Mouse (Mus musculus) ES-E14 (cell line): ENCODE results near the gene Bard1. TPM values are rescaled to one million over a fixed set of nuclear protein-coding genes. Genes with fewer than 3 reads are reported as not detected.

Source experiments
- DNase-seq: peaks from one replicate; pipeline ENCODE4 v3.0.0-alpha.2; 2013; ENCODE audit warnings: low read depth, low spot score
- H3K27ac ChIP-seq: 2 replicates; pipeline ENCODE4 v1.5.1; 2012; ENCODE audit warnings: low read depth, mild to moderate bottlenecking, low read length, moderate library complexity, mixed read lengths; ENCODE audit not compliant: poor library complexity, insufficient read depth, severe bottlenecking
- H3K36me3 ChIP-seq: 2 replicates; pipeline ENCODE4 v1.6.1; 2012; ENCODE audit warnings: mild to moderate bottlenecking, low read length, moderate library complexity, mixed read lengths; ENCODE audit not compliant: control insufficient read depth, poor library complexity, insufficient read depth, severe bottlenecking
- H3K4me1 ChIP-seq, 2 experiments: fragments of 150-350 bp in 1 of 2; sonication (generic) in 1 of 2; 2 replicates each; pipeline ENCODE4 v1.6.1; 2012; ENCODE audit warnings: low read length in 2 of 2, mild to moderate bottlenecking in 1 of 2, mixed read lengths in 1 of 2; ENCODE audit not compliant: control insufficient read depth in 2 of 2, insufficient read depth in 2 of 2, poor library complexity in 1 of 2
- H3K4me3 ChIP-seq, 2 experiments: fragments of 150-350 bp in 1 of 2; sonication (generic) in 1 of 2; 2 replicates each; pipeline ENCODE4 v1.5.1; 2012; ENCODE audit warnings: low read length in 2 of 2, low read depth in 1 of 2, mild to moderate bottlenecking in 1 of 2, mixed read lengths in 1 of 2; ENCODE audit not compliant: insufficient read depth in 1 of 2, poor library complexity in 1 of 2, severe bottlenecking in 1 of 2
- H3K9ac ChIP-seq: 2 replicates; pipeline ENCODE4 v1.6.1; 2012; ENCODE audit warnings: low read depth, mild to moderate bottlenecking, low read length, mixed read lengths; ENCODE audit not compliant: poor library complexity, insufficient read depth, severe bottlenecking
- H3K9me3 ChIP-seq: fragments of 150-350 bp; sonication (generic); 2 replicates; pipeline ENCODE4 v1.6.1; 2012; ENCODE audit warnings: low read depth, mild to moderate bottlenecking, low read length; ENCODE audit not compliant: control insufficient read depth, insufficient read depth
- CHD2 ChIP-seq: IDR thresholded peaks from 2 replicates; pipeline ENCODE4 v1.6.1; 2014; ENCODE audit warnings: mild to moderate bottlenecking, low read depth, low read length, inconsistent platforms
- HCFC1 ChIP-seq: IDR thresholded peaks from 2 replicates; pipeline ENCODE4 v1.6.1; 2012; ENCODE audit warnings: low read length, inconsistent platforms, borderline replicate concordance; ENCODE audit not compliant: insufficient read depth
- MAFK ChIP-seq: IDR thresholded peaks from 2 replicates; pipeline ENCODE4 v1.6.1; 2014; ENCODE audit warnings: mild to moderate bottlenecking, low read depth, low read length, inconsistent platforms; ENCODE audit not compliant: insufficient read depth
- ZC3H11A ChIP-seq: IDR thresholded peaks from 2 replicates; pipeline ENCODE4 v1.6.1; 2012; ENCODE audit warnings: low read depth, mild to moderate bottlenecking, inconsistent platforms, low read length, borderline replicate concordance
- ZNF384 ChIP-seq: IDR thresholded peaks from 2 replicates; pipeline ENCODE4 v1.6.1; 2012; ENCODE audit warnings: low read depth, low read length, inconsistent platforms
- in situ Hi-C, 2 experiments: fragments of 600-800 bp; cut with MboI; formaldehyde crosslinking; loops; one replicate each; pipeline ENCODE4 v1.15.1; 2025; ENCODE audit warnings: low sequenced_read_pairs in 2 of 2, inconsistent platforms in 1 of 2; ENCODE audit not compliant: unreplicated experiment in 2 of 2
- total RNA-seq: library from RNA; depleted of rRNA; stranded (reverse); fragments of 300-350 nt; gene quantifications from 2 replicates; pipeline ENCODE4 v1.2.3, GENCODE M21; 2012

The Bard1 gene
- total RNA-seq, 1 experiment = 17.8 TPM

DNA sequence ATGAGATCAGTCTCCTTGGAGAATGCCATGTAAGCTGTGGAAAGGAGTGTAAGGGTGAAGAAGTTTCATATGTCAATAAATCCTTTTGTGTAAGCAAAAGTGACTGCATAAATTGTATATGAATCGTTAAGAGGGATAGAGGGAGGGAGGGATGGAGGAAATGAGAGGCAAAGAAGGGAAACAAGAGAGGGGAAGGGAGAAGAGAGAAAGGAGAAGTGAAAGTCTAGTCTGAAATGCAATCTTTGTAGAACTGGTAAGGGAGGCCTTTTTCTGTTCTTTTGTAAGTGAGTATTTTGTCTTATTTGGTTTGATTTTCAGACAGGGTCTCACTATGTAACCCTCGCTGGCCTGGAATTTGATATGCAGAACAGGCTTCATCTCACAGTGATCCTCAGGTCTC lies 12.8 kb upstream of the Bard1 start:
- no peak overlapping the region for H3K9ac ChIP-seq
- no peak for TF ChIP-seq ZNF384
- no peak for TF ChIP-seq HCFC1
- TF ChIP-seq CHD2 = no peak
- TF ChIP-seq ZC3H11A = no peak
- no peak for TF ChIP-seq MAFK
- H3K27ac ChIP-seq = no peak overlapping the region
- H3K36me3 ChIP-seq = no peaks in the 10 kb centered on the region
- no peak for DNase-seq
- no peaks in the 10 kb centered on the region for H3K9me3 ChIP-seq
- no peak overlapping the region for H3K4me3 ChIP-seq
- in situ Hi-C loops = no loop called here
- H3K4me1 ChIP-seq = 0 out of 4 replicates have a peak, but pooled peaks cover 0 to 2% of the 10 kb centered on the region in 2 experiments

DNA sequence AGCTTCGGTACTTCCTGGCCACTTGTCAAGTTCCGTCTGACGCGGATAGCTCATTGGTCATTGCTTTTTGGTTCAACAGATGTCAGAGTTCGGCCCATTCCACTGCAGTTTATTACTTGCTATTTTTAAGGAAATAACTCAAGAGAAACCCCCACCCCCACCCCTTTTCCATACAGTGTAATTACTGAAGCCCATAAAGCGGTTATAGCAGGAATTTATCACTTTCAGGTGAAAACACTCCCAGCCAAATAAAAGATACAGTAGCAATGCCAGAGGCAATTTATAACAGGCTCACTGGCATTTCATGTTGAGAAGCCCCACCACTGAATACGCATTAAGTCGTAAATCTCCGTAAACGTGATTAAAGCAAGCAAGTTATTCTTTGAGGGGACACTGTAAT lies 6.9 kb upstream of the Bard1 start:
- Histone ChIP-seq H3K4me3 (no peak overlapping the region), H3K9ac (no peak overlapping the region), H3K36me3 (no peaks in the 10 kb centered on the region), H3K4me1 (no peaks in the 10 kb centered on the region), H3K9me3 (no peaks in the 10 kb centered on the region), H3K27ac (no peak overlapping the region)
- DNase-seq = no peak
- in situ Hi-C loops = no loop called here
- TF ChIP-seq MAFK (no peak), ZNF384 (no peak), CHD2 (no peak), HCFC1 (no peak), ZC3H11A (no peak)

DNA sequence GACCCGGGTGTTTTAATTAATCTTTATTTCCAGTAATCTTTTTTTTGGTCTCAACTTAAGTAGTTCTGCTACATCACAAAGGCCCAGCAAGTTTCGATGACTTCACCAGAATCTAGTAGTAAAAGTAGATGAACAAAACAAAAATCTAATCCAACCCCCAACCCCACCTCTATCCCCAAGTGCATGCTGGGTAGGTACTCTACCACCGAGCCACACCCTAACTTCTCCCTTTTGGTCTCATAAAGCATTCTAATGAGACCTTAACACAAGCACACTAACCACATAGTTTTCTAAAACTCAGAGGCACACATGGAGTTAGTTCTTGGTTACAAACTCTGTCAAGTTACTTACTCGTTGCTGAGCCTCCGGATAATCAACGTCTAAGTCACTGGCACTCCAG lies 3.2 kb upstream of the Bard1 start:
- Histone ChIP-seq H3K9ac (no peak overlapping the region), H3K9me3 (no peaks in the 10 kb centered on the region), H3K36me3 (no peaks in the 10 kb centered on the region), H3K4me3 (no peak overlapping the region), H3K27ac (no peak overlapping the region), H3K4me1 (peaks cover 5% of the 10 kb centered on the region in 2 experiments; a peak in 2 of 4 replicates)
- TF ChIP-seq ZC3H11A (no peak), CHD2 (no peak), ZNF384 (no peak), MAFK (no peak), HCFC1 (no peak)
- in situ Hi-C loops = no loop called here
- DNase-seq = no peak

DNA sequence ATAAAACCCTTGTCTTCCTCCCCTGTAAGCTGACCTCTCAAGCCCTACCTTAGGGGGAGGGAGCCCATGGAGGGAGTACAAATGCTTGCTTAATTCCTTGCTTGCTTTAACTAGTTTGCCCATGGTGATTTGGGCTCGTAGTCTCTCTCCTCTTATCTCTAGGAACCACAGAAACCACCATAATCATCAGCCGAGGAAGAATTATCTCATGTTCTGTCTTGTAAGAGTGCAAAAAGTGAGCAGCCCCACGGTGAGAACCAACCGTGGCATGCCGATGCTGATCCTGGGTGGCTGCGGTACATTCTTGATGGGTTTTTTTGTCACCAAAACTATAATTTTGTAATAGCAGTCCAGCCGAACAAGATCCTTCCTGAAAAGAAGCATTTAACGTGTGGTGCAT lies 2.8 kb upstream of the Bard1 start:
- in situ Hi-C loops = no loop called here

More for the DNA sequence above, 2.8 kb upstream of the Bard1 start:
- no peaks in the 10 kb centered on the region for H3K36me3 ChIP-seq
- TF ChIP-seq HCFC1 (no peak), CHD2 (no peak), MAFK (no peak), ZNF384 (no peak), ZC3H11A (no peak)
- H3K9ac ChIP-seq = no peak overlapping the region
- DNase-seq = no peak
- no peak overlapping the region for H3K27ac ChIP-seq
- H3K4me1 ChIP-seq = peaks cover 5 to 8% of the 10 kb centered on the region in 2 experiments; a peak in 2 of 4 replicates
- H3K9me3 ChIP-seq = no peaks in the 10 kb centered on the region
- no peak overlapping the region for H3K4me3 ChIP-seq
